Mouse (Mus musculus) cerebellum, postnatal 10 days (tissue): ENCODE measurements around the gene Rras.
A peak's percentile ranks its signal among the peaks of the same experiment; 100 is the strongest.

ENCODE experiments used
- DNase-seq, 2 experiments: peaks; one replicate each; pipeline ENCODE4 v3.0.0; 2021; ENCODE audit warnings: mixed read lengths in 2 of 2

The Rras gene

GRCm38 (mm10) chr7:45017242-45018061 lies at the start of gene Rras:
Rras (plus strand) TSS chr7:45017961.
- DNase-seq: peak; percentile 85

GRCm38 (mm10) chr7:44970231-44970691 lies 47.5 kb upstream of the Rras start:
- peak; percentile 93 to 94 for DNase-seq

DNA sequence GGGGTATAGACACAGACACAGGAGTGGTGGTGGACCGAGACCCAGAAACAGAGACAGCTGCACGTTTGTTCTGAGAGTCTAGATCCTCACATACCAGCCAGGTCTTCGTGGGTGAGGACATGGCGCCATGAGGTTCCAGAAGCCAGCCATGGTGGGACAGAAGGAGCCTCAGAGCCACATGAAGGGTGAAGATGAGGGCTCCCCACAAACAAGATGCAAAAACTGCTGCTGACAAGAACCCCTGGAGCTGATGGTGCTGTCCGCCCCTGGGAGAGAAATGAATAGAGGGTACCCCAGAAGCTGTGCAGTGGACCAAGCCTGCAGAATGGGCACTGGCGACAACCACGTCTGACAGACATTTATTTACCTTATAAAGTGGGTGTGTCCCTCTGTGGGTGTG lies 46.6 kb upstream of the Rras start:
- DNase-seq: no peak

DNA sequence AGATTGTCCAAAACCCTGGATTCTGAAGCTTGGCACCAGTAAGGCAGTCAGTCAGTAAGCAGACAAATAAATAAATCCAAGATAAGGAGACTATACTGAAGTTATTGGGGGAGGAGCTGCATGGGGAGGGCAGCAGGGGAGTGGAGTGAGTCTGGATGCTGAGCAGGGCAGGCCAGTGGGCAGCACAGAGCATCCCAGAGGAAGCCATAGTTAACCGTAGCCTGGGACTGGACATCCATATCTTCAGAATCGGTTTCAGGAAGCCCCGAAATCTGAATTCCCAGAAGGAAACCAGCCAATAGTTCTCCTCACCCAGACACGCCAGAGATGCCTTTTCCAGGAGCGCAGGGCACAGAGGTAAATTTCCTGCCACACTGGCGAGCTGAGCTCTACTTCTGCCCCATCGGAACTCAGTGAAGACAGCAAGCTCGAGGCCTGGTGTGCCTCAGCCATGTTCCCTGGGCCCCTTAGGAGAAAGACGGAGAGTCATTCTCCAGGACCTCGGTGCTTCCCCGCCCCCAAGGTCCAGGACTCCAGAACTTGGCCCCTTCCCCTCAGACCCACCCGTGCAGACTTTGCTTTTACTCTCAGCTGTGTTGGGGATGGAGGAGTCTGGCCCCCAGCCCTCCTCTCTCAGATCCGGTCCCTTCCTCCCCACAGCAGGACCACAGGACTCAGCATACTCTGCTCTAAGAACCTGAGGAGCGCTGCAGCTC lies 44.2 kb upstream of the Rras start:
- DNase-seq: peak; percentile 49 to 60

DNA sequence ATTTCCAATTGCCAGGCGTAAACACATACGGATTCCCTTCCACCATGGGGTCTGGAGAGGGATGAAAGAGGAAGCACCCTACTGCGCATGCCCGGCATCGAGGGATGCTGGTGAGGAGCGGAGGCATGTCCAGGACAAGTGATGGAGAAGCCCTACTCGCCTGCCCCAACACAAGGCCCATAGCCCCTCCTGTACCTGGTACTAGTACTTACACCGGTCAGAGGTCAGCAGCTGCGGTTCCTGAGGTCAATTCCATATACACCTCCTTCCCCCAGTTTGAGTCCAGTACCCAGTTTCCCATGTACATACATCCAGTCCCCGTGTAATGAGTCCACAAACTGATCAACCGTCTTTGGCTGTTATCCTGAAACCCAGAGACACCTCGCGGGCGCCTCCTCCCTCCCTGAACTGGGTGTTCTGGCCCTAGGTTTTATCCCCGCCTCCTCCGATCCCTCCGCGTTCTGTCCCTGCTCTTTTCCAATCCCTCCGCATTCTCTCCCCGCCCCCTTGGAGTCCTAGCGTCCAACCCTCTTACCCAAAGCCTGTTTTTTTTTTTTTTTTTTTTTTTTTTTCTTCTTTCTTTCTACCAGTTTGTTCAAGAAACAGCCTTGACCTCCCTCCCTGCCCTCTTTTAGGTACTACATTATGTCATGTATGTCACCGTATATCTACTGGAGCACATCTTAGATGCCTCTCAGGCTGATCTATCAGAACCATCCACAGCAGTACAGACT lies 43.2 kb upstream of the Rras start, which contains the start of gene Cpt1c:
Cpt1c (minus strand) TSS at position 469 of the 734 bp plus-strand sequence.
- peak; percentile 94 to 95 for DNase-seq

GRCm38 (mm10) chr7:44975117-44975419 lies 42.7 kb upstream of the Rras start:
- no peak for DNase-seq

DNA sequence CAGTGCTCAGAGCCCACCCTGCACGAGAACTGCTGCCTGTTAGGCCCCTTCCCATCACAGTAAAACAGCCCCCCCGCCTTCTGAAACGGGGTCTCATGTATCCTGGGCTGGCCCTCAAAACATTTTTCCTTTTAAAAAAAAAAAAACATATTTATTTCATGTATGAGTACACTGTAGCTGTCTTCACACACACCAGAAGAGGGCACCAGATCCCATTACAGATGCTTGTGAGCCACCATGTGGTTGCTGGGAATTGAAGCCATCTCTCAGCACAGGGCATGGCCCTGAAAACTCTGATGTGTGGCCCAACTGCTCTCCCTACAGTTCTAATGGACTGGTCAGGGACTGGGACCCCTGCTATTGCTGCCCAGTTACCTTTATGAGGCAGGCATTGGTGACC lies 39.5 kb upstream of the Rras start:
- DNase-seq: no peak

- DNase-seq: no peak
These were observed 36.2 kb upstream of the Rras start for GRCm38 (mm10) chr7:44981539-44981938.

DNA sequence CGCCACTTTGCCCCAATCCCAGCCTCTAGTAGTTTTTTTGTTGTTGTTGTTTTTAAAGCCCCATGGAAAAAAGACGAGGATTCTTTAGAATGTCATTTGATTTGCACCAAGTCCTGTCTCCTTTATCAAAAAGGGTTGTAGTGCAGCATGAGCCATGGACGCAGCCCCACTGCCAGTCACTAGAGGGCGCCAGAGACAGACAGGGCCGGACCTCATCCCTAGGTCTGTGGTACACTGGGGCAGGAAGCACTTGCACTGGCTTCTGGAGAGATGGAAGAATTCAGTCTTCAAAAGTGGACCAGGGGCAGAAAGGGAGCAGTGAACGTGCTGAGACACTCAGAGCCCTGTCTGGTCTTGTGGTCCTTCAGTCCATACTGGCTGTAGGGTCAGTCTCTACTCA lies 34.7 kb upstream of the Rras start:
- peak; percentile 94 to 96 for DNase-seq

DNA sequence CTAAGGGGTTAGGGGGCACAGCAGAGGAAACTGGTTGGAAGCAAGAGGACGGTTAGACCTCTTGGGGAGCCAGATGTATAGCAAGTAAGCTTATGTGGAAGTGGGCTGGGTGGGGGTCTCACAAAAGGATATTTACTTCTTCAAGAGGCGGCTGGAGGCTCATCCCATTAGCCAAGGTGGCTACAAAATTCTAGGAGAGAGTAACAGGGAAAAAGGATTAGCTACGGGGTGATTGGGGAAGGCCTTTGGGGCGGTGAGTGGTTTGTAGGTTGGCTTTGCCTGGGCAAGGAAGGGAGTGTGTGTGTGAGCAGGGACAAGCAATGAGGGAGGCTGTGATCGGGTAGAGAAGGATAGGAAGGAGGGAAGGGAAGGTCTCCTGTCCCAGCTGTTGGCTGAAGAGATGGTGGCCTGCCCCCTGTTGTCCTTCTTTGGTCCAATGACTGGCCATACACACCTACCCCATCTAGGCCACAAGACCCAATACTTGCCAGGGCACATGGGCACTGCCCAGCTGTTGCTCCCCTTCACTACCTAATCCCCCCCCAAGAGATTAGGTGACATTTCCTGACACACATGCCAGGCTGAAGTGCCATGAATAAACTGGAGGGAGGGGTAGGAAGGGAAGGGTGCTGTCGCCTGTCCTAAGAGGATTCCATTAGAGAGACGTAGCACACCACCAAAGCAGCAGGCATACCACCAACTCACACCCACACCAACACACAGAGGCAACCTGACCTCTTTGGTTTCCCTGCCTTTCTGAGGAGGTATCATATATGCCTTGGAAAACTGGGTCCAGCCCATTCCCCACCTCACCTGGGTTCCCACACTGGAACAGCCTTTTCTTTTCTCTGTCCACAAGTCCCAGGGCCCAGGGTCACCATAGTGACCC lies 33.6 kb upstream of the Rras start:
- no peak for DNase-seq

GRCm38 (mm10) chr7:44984833-44985164 lies 33.0 kb upstream of the Rras start:
- DNase-seq: peak in 1 of 2 experiments; percentile 8

DNA sequence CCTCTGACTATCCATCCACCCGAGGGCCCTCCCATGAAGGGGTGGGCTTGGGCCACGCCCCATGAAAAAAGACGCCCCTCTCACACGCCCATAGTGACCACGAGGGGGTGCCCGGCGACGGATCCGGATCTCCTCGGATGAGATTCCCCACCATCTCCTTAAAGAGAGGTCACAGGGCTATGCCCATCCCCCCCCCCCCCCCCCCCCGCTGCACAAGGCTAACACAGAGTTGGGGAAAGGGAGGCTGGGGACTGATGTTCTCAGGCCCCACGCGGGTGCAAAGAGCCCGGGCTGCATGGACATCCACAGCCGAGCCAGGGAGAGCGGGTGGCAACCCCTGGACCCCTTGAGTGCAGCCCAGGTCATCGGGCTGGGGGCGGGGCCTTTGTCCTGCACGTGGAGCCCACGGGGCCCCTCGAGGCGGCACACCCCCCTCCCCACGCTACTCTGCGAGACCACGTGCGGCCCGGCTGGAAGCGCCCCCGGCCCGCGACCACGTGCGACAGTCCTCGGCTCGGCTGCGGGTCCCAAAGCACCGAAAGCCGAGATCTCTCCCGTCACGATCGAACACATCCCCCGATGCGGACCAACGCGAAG lies 32.1 kb upstream of the Rras start:
- peak; percentile 84 to 87 for DNase-seq

- DNase-seq: peak; percentile 97 to 98
These were observed 31.4 kb upstream of the Rras start, which contains the start of gene Prmt1 for GRCm38 (mm10) chr7:44986192-44986878. Prmt1 (minus strand) TSS chr7:44986568.

- DNase-seq: no peak
These were observed 30.7 kb upstream of the Rras start for GRCm38 (mm10) chr7:44986879-44987718.

DNA sequence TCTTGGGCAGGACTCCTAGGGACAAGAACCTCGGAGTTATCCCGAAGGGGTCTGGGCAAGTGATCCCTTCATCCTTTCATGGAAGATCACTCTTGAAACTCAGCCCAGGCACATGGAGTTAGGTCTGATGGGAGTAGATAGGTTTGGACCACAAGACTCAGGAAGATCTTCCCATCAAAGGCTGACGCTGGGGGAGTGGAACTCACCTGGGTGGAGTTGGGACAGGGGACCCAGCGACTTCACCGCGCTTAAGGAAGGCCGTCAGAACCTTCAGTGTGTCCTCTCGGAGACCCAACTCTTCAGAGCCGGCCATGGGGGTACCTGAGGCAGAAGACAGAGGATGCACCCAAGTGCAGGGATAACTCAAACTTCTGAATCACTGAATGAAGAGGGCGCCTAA lies 21.1 kb upstream of the Rras start:
- no peak for DNase-seq

DNA sequence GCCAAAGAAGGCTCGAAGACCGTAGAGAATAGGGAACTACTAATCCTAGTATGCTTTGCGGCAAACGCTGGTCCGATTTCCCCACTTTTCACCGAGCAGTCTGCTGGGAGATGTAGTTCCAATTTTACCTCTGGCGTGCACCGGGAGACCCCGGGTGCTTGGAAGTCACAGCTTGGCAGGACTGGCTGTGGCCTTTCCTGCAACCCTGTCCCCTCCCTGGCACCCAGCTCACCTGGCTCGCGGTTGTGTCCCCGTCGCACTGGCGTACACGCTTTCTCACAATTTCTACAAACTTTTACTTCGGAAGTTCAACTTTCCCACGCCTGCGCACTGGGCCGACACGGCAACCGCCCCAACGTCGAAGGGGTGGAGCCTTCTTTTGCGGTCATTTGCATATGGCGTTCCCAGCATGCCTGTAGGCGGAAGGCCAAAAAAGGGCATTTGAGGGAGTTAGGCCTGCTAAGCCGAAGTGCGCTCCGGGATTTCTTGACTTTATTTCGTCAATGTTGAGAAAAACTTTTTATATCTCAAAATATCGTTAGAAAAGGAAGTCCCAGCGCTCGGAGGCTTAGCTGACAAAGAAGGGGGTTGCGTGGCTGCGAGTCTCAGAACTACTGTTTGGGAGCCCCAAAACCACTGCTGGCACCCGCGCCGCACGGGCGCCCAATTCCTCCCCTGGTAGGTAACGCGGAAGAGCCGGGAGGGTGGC lies 20.4 kb upstream of the Rras start, which contains the start of gene Irf3:
Irf3 (plus strand) TSS at position 418 of the 709 bp plus-strand sequence.
- DNase-seq: peak; percentile 98 to 99

DNA sequence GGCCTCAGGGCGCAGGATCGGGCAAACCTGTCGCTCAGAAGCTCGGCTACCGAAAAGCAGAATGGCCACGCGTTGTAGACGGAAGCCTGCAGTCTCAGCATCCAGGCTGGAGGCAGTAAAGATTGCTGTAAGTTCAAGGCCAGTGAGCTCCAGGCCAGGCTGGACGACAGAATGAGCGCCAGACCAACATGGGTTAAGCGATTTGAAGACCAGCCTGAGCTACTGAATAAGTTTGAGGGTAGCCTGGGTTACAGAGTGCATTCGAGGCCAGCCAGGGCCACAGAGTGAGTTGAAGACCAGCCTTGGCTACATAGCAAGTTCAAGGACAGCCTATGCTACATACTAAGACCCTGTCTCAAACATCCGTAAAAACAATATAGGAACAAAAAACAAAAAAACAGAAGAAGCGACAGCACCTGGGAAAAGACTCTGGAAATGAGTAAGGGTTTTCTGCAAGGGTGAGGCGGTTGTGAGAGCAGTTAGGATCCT lies 19.8 kb upstream of the Rras start:
- no peak for DNase-seq

- DNase-seq: peak; percentile 75 to 77
These were observed 19.2 kb upstream of the Rras start, which contains the start of gene Bcl2l12 for GRCm38 (mm10) chr7:44998501-44998955. Bcl2l12 (minus strand) TSS chr7:44998712.

- DNase-seq: no peak
These were observed 18.0 kb upstream of the Rras start for GRCm38 (mm10) chr7:44999753-45000152.
